Mouse (Mus musculus) E14TG2a.4 (cell line): Measurements from ENCODE around the gene P2rx5.

Experiments used
- CTCF ChIP-seq: conservative IDR thresholded peaks from 2 replicates; pipeline ENCODE4 v1.5.1; 2014; ENCODE audit warnings: low read length
- NANOG ChIP-seq: IDR thresholded peaks from 2 replicates; pipeline ENCODE4 v1.6.1; 2014; ENCODE audit warnings: borderline replicate concordance, low read length, mixed read lengths
- POU5F1 ChIP-seq: IDR thresholded peaks from 2 replicates; pipeline ENCODE4 v1.6.1; 2014; ENCODE audit warnings: low read length, borderline replicate concordance

DNA sequence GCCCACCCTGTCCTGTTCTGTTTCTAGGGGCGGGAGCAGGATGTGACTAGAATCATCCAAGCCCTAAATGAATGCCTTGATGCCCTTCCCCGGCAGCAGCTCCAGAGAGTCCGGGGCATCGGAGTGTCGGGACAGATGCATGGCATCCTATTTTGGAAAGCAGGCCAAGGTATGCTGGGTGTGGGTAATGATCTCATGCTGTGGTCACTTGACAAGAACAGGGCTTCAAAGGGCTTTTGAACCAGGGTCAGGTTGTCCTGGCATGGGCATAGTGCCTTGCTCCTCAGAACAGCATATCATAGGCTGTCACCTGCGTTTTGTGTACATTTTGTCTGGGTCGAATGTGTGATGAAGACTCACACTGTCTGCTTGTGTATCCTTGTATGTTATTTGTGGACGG is 43.7 kb downstream of the P2rx5 start:
- no peak for TF ChIP-seq CTCF
- no peak for TF ChIP-seq POU5F1
- TF ChIP-seq NANOG, result no peak
